In genomic region chr14:79890682-79891081, GRCm38 (mm10) we compare ENCODE assay signal across 22 mouse cellular contexts.
DNase-seq lines count a peak whose midpoint lies in the region; ATAC-seq lines count a peak whose summit lies in the region.
"Had no signal": no experiment of that assay in that cellular context is flagged by ENCODE, and none has a peak within 500 bp of the region (broad histone marks: within the 10 kb centered on the region; RNA-seq: fewer than 3 reads in every experiment).

No protein-coding gene starts in this region.

- no peaks in the 10 kb centered on the region for H3K9me3 ChIP-seq in forebrain, embryonic 16.5 days (ENCODE audit: control insufficient read depth, low read length)
- no peaks in the 10 kb centered on the region for H3K9me3 ChIP-seq in forebrain, embryonic 11.5 days (ENCODE audit: control insufficient read depth, low read length)
- H3K9me3 ChIP-seq: intestine, embryonic 15.5 days; lung, embryonic 15.5 days; midbrain, embryonic 12.5 days; neural tube, embryonic 15.5 days had no signal

- no peaks in the 10 kb centered on the region for H3K27me3 ChIP-seq in forebrain, embryonic 16.5 days (replicated peaks; ENCODE audit: control insufficient read depth, insufficient read depth, low read length)
- no peaks in the 10 kb centered on the region for H3K27me3 ChIP-seq in forebrain, embryonic 11.5 days (ENCODE audit: control insufficient read depth, insufficient read depth, low read length)
- H3K27me3 ChIP-seq: intestine, embryonic 15.5 days; liver, embryonic 12.5 days; lung, embryonic 15.5 days had no signal

- peak overlapping the region; percentile 19; the same call in 1 of the 2 replicates for H3K27ac ChIP-seq in forebrain, embryonic 16.5 days (ENCODE audit: low read length)
- H3K27ac ChIP-seq in forebrain, embryonic 11.5 days (ENCODE audit: low read depth, low read length): no peak overlapping the region
- H3K27ac ChIP-seq: intestine, embryonic 15.5 days; liver, embryonic 12.5 days; lung, embryonic 15.5 days; macrophage; midbrain, embryonic 12.5 days; neural tube, embryonic 15.5 days had no signal

- H3K36me3 ChIP-seq in forebrain, embryonic 16.5 days (ENCODE audit: control insufficient read depth, insufficient read depth): no peaks in the 10 kb centered on the region
- no peaks in the 10 kb centered on the region for H3K36me3 ChIP-seq in forebrain, embryonic 11.5 days (ENCODE audit: control insufficient read depth, insufficient read depth, low read length)
- H3K36me3 ChIP-seq: intestine, embryonic 15.5 days; liver, embryonic 12.5 days; lung, embryonic 15.5 days; midbrain, embryonic 12.5 days; neural tube, embryonic 15.5 days had no signal

- H3K9ac ChIP-seq in forebrain, embryonic 16.5 days (replicated peaks; ENCODE audit: low read depth, low read length): no peak overlapping the region
- H3K9ac ChIP-seq in forebrain, embryonic 11.5 days (ENCODE audit: low read length): no peak overlapping the region
- H3K9ac ChIP-seq: intestine, embryonic 15.5 days; liver, embryonic 12.5 days; lung, embryonic 15.5 days; midbrain, embryonic 12.5 days; neural tube, embryonic 15.5 days had no signal

- no peak overlapping the region for H3K4me2 ChIP-seq in forebrain, embryonic 16.5 days (ENCODE audit: low read length)
- H3K4me2 ChIP-seq in forebrain, embryonic 11.5 days (ENCODE audit: low read depth, low read length, severe bottlenecking): no peak overlapping the region
- H3K4me2 ChIP-seq: intestine, embryonic 15.5 days; liver, embryonic 12.5 days; lung, embryonic 15.5 days; midbrain, embryonic 12.5 days; neural tube, embryonic 15.5 days had no signal

- 51% methylated on average over 2 of the region's 2 CpGs for WGBS in forebrain, embryonic 16.5 days
- WGBS in forebrain, embryonic 11.5 days: 85% methylated on average over 2 of the region's 2 CpGs

- no peak overlapping the region for H3K4me3 ChIP-seq in forebrain, embryonic 16.5 days (replicated peaks; ENCODE audit: low read length)
- H3K4me3 ChIP-seq in forebrain, embryonic 11.5 days (ENCODE audit: low read depth, low read length): no peak overlapping the region
- H3K4me3 ChIP-seq: intestine, embryonic 15.5 days; liver, embryonic 12.5 days; lung, embryonic 15.5 days; midbrain, embryonic 12.5 days; myocyte; neural tube, embryonic 15.5 days had no signal

- DNase-seq in forebrain, embryonic 11.5 days (ENCODE audit: low spot score): no peak
- DNase-seq in kidney, postnatal 36 days: peak; percentile 22 to 50
- DNase-seq in kidney, postnatal 4 days: no peak
- DNase-seq in cerebellum, adult 11 months: peak; percentile 10
- DNase-seq in cerebellum, adult 8-10 months: peak; percentile 18
- DNase-seq: adrenal gland, postnatal 36 days; heart, adult 18-20 months; heart, postnatal 4 days; left cerebral cortex, postnatal 4 days; thymus, postnatal 14 days had no signal

- peaks cover 7% of the 10 kb centered on the region for H3K4me1 ChIP-seq in forebrain, embryonic 16.5 days (replicated peaks; ENCODE audit: control insufficient read depth, insufficient read depth, low read length)
- H3K4me1 ChIP-seq in forebrain, embryonic 11.5 days (replicated peaks; ENCODE audit: control insufficient read depth, insufficient read depth, low read length): no peaks in the 10 kb centered on the region
- H3K4me1 ChIP-seq: intestine, embryonic 15.5 days; liver, embryonic 12.5 days; lung, embryonic 15.5 days; midbrain, embryonic 12.5 days had no signal

- 0 out of 2 replicates have a peak, but pooled peaks have one; percentile 63 for ATAC-seq in forebrain, embryonic 16.5 days
- no peak for ATAC-seq in forebrain, embryonic 11.5 days (replicated peaks; ENCODE audit: low FRiP score)
- ATAC-seq in megakaryocyte progenitor cell, adult 5-6 weeks (replicated peaks; ENCODE audit: poor library complexity): no peak
- no peak for ATAC-seq in CD4-positive, CD25-positive, alpha-beta regulatory T cell, adult 4 months
- ATAC-seq: activated CD4-positive, CD25-positive, alpha-beta regulatory T cell, adult 4 months; intestine, embryonic 15.5 days; liver, embryonic 12.5 days; Patski had no signal

Comparison
In these comparisons a context has a peak if more than half of its experiments do, and no peak if none do; other contexts are left out.
1. DNase-seq: peak in kidney, postnatal 36 days (2 of 2), cerebellum, adult 11 months (single experiment) and cerebellum, adult 8-10 months (single experiment); none in forebrain, embryonic 11.5 days (single experiment) and kidney, postnatal 4 days (0 of 2).